Mouse (Mus musculus) R1 (cell line): Measurements from ENCODE around the gene Heatr6.

Experiments
- DNase-seq: peaks from one replicate; pipeline ENCODE4 v3.0.0-alpha.2; 2018; ENCODE audit warnings: low read depth, low spot score

Heatr6 gene

GRCm38 (mm10) chr11:83802166-83802565, 48.7 kb downstream of the Heatr6 start:
- peak; percentile 74 for DNase-seq

- no peak for DNase-seq
Observed at GRCm38 (mm10) chr11:83802581-83802980, 49.1 kb downstream of the Heatr6 start.

GRCm38 (mm10) chr11:83810441-83810840, 56.9 kb downstream of the Heatr6 start:
- peak; percentile 53 for DNase-seq

- no peak for DNase-seq
Observed at GRCm38 (mm10) chr11:83815191-83815590, 61.7 kb downstream of the Heatr6 start.

GRCm38 (mm10) chr11:83815628-83816027, 62.1 kb downstream of the Heatr6 start:
- peak; percentile 80 for DNase-seq

- DNase-seq, result no peak
Observed at GRCm38 (mm10) chr11:83817048-83817447, 63.6 kb downstream of the Heatr6 start.

GRCm38 (mm10) chr11:83817994-83818393, 64.5 kb downstream of the Heatr6 start:
- DNase-seq, result no peak

GRCm38 (mm10) chr11:83818591-83819127, 65.2 kb downstream of the Heatr6 start:
- no peak for DNase-seq

- no peak for DNase-seq
Observed at GRCm38 (mm10) chr11:83819806-83820483, 66.4 kb downstream of the Heatr6 start.

GRCm38 (mm10) chr11:83826142-83826541, 72.6 kb downstream of the Heatr6 start:
- DNase-seq, result no peak

- DNase-seq, result no peak
Observed at GRCm38 (mm10) chr11:83828553-83829142, 75.2 kb downstream of the Heatr6 start.

- DNase-seq, result peak; percentile 76
Observed at GRCm38 (mm10) chr11:83832389-83832788, 78.9 kb downstream of the Heatr6 start.
